Mouse (Mus musculus): ENCODE data around the gene Vsir. TPM values are rescaled to one million over a fixed set of nuclear protein-coding genes. Genes with fewer than 3 reads are reported as not detected.

The Vsir gene
- total RNA-seq, 2 experiments from 2014 or later = 22.6 to 24.4 TPM

GRCm38 (mm10) chr10:60418137-60418536, 71.5 kb downstream of the Vsir start:
- intact Hi-C loops (cut with DNase I) = loop anchor here (2.0 kb wide), 1 partner anchor 279 kb away; the partner anchor contains the start of gene Cdh23
- DNase-seq = peak; percentile 68 to 82

GRCm38 (mm10) chr10:60419624-60420023, 73.0 kb downstream of the Vsir start:
- intact Hi-C loops (cut with DNase I) = loop anchor here (2.0 kb wide), 1 partner anchor 277 kb away; the partner anchor contains the start of gene Cdh23
- no peak for DNase-seq

Other genes starting within 250 kb of the Vsir start
- gene Spock2, start 240.6 kb upstream of the Vsir start, total RNA-seq (2021) = 10 to 100 TPM; 11.5 to 18.0 TPM
- 1 to 10 TPM; 1.2 to 1.4 TPM for gene Chst3, start 127.6 kb upstream of the Vsir start, total RNA-seq (2021)
- 100 to 1,000 TPM; 904 to 976 TPM for gene Psap, start 69.2 kb upstream of the Vsir start, total RNA-seq (2021)
- not detected for gene Gm17455, start 52.9 kb downstream of the Vsir start, total RNA-seq (2021)